Mouse (Mus musculus) retina, adult 2 months (tissue): ENCODE measurements at regions not wholly inside any gene's neighbourhood (a gene's known extent, or its start where the extent isn't known, plus 50 kb on each side); places are given as distances from the start of the nearest gene placed in this dataset.
A peak's percentile ranks its signal among the peaks of the same experiment; 100 is the strongest.

Experiments used
- DNase-seq: peaks from one replicate; pipeline ENCODE4 v3.0.0-alpha.2; 2012; ENCODE audit warnings: low read depth, low spot score

DNA sequence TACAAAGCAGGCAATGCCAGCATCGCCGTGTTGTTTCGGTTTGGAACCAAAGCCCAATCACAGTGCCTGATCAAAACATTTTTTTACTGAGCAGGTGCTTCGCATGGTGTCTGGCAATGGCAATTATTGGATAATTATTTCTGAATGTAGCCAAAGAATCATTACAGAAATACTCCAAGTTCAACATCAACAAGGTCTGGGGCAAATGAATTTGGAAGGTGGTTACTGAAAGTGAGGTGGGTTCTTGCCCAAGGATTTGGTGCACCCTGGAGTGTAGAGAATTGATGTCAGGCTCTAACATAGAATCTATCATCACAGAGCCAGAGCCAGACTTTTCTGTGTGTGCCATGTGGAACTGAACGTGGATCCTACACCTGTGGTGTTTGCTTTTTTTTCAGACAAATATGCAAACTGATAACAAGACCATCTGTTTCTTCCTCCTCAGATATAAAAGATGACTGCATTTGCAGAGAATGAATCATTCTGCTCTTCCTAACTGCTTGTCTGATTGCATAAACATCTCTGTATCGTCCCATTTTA lies 2240.9 kb upstream of the Gm7489 start:
- DNase-seq: no peak

DNA sequence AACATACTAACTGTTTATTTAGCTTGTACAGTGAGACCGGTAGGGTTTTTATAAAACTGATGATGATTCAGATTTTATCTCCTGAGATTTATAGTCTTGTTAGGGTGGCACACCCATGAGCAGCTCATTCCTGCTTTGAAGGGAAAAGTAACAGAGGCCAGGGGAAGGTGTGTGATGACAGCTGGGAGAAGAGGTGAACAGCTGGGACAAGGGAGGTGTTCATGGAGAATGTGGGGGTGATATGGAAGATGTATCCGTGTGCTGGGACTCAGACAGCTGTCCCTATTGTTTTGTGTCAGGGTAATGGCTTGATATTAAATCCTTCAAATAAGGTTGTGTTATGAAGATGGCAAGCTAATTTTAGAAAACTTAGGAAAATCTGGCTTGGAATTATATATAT lies 2238.4 kb upstream of the Gm7489 start:
- no peak for DNase-seq

DNA sequence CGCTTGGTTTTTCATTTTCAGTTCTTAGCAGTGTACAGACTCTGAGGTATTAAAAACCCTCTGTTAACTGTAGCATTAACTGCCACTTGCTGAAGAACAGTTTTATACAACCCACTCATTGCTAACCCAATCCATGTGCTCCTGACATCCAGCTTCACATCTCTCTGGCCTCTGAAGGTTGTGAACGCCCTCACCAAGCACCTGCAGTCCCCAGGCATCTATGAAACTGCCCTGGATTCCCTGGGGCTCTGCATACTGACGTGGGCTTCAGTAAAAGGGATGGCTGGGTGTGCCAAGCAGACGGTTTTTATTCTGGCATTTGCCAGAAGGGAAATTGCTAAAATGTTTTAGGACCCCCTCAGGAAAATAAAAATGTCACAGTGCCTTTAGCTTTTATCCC lies 2232.2 kb upstream of the Gm7489 start:
- no peak for DNase-seq

DNA sequence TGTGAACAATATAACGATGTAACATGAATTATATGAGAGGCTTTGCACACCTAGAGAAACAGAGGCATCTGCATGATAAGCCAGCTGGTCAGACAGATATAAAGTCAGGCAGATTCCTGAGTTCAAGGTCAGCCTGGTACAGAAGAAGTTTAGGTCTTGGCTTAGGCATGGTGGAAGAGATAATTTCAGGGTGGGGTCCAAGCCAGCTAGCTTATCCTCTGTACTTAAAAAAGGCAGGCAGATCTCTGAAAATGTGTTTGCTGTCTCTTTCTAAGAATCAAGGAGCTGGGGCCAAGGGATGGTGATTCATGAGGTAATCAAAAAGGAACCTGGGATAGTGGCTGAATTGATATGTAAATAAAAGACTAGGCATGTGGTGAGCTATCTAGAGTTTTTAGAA lies 2227.1 kb upstream of the Gm7489 start:
- no peak for DNase-seq

DNA sequence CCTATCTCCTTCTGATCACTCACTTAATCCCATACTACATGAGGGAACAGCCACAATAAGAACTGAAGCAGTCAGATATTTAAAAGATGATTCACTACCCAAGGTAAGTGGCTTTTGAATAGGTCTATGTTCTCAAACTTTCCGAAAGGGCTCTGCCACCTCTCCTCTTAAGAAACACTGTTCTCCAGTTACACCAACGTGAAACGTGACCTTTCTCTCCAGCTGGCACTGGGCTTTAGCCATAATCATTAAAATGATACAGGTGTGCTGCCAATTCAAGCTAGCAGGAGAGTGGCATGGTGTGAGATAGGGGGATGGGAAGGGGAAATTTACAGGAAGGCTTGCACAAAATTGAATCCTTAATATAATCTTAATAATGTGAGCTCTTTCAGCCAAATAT lies 2216.4 kb upstream of the Gm7489 start:
- DNase-seq: no peak

DNA sequence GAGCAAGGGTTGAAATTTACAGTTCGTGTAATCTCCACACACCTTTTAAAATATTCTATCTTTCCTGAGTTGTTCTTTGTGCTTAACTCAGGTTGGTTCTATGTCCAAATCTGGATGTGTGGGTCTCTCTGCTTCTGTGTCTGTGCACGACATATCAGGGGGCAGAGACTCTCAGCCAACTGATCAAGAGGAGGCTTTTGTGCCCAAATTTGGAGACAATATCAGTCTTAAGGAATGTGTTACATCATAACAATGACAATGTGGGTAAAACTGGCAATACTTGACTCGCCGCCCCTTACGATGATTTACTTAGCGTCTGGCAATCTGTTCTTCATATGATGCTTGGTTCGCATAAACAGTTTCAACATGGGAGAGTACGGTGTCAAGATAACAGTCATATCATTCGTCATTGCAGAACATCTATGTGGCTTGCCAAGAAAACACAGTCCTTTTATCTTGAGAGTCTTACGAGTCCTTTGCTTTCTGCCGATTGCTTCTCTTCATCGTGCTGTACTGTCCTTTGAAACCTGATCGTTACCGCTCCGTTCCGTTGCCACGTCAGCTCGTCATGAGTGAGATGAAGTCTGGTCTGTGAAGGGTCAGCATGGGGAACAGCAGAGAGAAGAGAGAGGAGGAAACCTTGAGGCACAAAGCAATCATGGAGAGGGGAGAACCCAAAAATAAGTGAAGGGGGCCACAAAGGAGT lies 2212.9 kb upstream of the Gm7489 start:
- DNase-seq: no peak

DNA sequence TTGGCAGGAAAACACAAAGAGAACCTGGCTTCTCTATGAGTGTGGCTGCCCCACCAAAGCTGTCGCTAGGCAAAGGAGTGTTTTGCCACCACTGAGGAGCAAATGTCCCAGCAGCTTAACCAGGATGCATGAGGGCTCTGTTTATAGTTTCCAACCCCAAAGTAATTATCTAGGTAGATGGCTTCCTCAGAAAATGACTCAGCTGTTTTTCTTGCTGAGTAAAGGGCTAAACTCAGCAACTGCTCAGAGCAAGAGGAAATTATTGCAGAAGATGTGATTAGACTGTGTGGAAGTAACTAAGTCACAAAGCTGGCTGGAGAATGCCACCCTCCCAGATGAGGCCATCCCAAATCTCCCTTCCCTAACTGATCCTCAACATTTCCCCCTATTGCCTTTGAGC lies 2211.2 kb upstream of the Gm7489 start:
- no peak for DNase-seq

DNA sequence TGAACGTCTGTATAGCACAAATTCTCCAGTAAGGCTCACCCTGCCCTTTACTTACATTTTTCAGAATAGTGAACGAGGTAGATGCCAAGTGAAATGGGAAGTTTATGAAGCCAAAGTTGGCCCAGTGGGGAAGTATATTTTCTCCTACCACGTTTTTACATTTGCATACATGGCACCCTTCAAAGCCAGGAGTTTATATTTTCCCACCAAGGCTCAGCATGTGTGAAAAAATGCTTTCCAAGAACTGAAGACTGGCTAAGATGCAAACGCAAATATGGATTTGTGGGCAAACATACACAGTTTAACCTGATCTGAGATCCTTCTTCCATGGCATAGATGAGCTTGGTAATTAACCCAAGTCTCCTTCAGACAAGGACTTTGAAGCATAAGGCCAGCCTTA lies 2209.4 kb upstream of the Gm7489 start:
- no peak for DNase-seq

DNA sequence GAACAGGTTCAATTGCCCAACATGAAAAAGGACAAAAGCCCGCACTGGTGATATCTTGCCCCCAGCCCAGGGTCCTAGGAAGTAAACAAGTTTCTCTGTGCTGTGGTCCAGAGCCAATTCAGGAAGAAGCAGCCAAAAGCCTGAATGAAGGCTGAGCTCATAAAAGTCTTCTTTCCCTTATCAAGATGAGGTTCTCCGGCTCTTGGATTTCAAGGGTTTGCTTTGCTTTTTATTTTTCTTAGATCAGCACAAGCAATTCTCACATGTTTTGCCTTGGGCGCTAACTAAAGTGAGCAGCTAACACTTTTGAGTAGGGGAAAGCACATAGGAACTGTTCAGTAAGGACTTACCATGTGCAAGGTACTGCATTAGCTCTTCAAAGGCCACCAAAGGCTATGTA lies 2208.0 kb upstream of the Gm7489 start:
- DNase-seq: no peak

DNA sequence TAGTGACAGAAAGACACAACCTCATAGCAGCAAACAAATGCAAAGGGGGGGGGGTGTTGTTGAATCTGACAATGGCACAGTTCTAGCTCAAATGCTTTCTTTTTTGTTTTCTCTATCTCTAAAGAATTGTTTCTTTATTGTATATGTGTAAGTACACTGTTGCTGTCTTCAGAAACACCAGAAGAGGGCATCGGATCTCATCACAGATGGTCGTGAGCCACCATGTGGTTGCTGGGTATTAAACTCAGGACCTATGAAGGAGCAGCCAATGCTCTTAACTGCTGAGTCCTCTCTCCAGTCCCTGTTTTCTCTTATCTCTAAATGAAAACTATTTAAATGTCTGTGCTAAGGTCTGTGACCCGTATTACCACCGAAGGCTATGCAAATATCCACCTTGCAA lies 2207.4 kb upstream of the Gm7489 start:
- no peak for DNase-seq

DNA sequence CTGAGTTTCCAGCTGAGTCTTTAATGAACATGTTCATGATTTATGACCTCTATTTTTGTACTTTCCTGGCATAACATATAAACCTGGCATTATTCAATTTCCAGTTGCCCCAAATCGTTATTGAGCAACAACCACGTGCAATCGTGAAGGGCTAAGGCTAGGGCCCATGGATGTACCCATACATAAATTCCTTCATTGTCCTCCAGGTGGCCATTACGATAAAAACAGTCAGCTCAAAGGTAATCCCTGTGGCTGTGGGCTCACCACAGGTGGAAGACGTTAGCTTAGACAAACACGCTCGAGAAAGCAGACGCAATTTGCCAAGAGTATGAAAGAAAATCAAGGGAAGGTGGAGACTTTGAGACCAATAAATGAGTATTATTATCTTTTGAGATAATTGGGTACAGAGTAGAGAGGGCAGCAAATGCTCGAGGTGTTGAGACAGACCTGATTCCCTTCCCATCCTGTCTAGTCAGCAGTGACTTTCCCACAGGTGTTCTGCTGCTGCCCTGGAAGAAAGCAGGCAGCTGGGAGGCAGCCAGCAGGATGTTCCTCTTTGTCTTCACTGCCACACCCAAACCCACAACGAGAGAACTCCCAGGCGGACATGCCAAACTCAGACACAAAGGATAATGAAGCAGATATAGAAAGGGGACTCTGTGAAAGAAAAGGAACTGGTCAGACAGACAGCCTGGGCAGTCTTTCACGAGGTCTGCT lies 2205.4 kb upstream of the Gm7489 start:
- DNase-seq: no peak

DNA sequence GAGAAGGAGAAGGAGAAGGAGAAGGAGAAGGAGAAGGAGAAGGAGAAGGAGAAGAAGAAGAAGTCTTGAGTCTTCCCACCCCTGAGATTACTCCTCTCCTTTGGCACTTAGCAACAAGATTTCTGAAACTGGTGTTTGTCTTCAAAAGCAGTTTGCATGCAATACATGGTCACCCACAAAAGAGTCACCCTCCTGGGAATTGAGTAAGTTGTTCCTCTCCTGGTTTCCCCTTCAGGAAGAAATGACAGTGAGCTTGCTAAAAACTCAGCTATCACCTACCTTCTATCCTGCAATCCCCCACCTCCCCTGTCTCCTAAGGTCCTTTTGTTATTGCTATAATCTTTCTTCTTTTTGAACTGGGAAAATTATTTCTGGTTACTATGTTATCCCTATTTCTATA lies 2204.2 kb upstream of the Gm7489 start:
- no peak for DNase-seq

DNA sequence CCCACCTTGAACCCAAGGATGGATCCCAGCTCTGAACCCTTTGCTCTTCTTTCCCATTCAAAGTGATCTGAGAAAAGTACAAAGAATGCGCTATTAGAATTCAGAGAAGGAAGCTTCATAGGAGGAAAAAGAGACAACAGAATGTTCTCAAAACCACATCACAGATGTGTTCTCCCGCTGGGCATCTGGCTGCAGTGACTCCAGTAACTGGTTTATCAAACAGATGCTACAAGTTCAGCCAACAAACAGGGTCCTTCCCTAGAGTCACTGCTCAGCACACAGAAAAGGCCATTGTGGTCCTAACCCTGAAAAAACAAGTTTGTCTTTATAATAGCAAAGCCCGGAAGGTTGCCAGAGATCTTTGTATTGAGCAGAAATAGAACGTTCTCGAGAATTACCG lies 2203.5 kb upstream of the Gm7489 start:
- no peak for DNase-seq

DNA sequence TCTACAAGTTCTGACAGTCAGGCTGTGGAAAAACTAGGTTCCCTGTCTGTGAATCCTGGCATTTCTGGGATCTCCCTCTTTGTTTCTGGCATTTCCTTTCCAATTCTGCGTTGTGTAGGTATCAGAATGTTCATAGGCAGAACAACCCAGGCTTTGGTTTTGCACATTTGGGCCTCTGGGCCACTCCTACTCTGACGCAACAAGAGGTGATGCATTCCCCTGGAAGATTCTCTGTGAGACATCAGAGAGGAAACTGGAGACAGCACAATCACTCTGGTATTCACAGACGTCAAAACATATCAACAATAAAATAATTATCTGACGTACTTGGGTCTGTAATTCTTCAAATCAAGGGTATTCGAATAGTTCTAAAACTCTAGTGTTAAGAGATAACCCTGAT lies 2202.4 kb upstream of the Gm7489 start:
- DNase-seq: no peak

DNA sequence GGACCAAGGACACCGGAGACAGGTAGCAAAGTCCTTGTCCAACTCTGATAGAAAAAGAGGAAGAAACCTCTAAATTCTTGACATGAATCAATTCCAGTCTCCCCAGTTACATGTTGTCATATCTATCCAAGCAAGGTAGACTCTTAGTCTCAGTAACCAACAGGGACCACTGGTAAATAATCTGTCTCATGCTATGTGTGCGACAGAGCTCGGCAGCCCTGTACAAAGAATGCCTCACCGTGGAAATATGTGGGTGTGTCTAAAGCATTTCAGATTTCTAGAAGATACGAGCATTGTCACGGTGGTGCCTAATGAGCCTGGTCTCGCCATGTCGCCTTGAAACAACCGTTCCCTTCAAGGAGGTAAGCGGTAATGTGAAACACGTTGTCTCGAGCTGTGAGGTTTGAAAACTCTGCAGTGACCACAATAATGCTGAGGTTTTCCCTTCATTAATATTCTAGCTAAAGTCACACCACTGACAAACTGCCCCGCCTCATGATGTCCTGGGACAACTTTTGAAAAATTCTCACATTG lies 2197.6 kb upstream of the Gm7489 start:
- no peak for DNase-seq

DNA sequence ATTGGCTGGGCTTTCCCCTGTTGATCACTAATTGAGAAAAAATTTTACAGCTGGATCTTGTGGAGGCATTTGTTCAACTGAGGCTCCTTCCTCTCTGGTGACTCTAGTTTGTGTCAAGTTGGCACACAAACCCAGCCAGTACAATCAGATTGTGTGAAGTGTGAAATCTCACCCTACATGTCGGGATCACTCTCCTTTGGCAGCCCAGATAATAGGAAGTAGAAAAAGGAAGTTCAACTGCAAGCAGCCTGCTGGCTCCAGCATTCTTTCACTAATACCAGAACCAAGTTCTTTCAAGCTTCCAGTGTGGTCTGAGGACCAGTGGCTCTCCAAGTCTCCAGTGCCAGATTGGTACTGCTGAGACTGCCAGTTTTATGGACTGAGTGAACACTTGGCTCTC lies 2195.2 kb upstream of the Gm7489 start:
- no peak for DNase-seq

DNA sequence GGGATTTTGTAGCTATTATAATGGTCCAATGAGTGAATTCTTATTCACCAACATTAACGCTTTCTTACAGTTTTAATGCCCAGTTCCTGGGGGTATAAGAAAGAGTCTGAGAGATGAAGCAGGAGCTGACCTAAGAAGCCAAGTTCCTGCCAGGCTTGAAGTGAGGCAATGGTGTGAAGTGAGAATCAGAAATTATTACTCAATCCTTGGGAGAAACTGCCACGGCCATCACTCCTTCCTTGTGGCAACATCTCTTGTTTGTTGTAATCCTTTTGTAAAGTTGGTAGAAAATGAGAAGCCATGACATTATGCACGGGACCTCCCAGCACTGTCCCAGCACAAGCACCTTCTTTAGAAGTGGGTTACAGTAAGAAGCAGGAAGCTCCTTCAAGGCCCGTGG lies 2192.0 kb upstream of the Gm7489 start:
- DNase-seq: no peak

DNA sequence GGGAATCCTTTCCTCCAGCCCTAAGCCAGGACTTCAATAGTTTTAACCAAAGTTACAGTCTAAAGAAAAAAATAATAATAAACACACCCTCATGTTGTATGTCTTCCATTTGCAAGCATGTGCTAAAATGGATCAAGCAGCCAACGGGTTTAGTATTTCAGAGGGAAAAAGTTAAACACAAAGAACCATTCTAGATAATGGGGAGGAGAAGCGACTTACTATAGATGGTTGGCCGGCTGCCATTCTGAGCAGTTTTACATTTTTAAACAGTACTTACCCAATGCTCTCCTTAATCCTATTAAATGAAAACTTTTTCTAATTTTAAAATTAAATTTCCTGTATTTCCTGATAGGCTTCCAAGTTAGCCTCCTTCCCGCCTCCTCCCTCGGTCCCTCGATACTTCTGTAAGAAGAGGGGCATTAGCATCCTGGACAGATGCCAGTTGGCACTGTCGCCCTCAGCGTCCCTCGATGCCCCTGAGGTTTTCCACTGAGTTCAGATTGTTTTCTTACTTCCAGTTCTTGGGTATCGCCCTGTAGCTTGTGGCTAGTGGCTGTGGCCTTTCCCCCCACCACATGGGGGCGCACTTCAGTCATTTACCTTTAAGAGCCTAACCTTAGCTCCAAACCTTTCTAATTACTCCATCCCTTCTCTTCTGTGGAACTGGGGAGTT lies 2188.2 kb upstream of the Gm7489 start:
- DNase-seq: no peak

DNA sequence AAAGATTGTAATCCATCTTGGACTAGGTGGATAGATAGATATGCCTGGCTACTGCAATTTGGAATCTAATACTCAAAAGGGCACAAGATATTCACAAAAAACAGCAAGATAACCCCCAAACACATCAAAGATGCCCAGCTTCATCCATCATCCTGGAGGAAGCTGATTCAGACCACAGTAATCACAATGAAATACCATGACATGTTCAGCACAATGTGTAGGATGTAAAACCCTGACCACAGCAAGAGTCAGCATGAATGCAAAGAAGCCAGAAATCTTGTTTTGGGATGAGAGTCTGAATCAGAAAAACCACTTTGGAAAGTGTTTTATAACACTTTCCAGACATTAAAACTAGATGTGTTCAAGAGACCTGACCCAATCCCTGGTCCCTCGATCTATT lies 2180.5 kb upstream of the Gm7489 start:
- DNase-seq: no peak

DNA sequence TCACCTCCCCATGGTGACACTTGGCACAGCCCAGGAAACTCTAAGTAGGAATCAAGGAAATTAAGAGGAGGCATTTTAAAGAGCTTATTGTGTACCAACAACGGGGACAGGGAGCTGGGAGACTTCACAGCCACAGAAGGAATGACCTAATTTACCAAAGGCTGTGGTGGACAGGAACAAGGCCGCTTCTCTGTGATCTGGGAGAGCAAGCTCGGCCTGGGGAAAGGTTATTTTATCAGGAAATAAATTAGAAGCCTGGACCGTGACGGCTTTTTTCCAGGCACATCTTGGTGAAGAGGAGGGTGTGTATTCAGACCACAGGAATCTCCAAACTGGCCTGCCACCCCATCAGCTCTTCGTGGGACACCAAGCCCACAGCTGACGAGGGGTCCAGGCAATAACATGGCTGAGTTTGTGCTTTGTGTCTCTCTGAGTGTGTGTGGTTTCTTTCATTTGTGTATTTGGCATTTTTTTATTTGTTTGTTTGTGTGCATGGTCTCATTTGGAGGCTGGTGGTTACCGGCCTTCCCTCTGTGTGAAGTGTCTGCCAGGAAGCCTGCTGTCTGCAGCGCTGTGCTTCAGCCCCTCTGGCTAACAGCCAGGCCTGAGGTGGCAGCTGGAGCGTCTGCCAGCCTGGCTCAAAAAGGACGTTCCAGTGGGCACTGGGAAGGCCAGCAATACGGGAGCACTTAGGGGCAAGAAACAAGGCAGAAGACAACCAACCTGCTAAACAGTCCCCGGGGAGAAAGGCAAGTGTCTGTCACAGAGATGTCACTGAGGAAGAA lies 2174.6 kb upstream of the Gm7489 start:
- DNase-seq: peak; percentile 16

DNA sequence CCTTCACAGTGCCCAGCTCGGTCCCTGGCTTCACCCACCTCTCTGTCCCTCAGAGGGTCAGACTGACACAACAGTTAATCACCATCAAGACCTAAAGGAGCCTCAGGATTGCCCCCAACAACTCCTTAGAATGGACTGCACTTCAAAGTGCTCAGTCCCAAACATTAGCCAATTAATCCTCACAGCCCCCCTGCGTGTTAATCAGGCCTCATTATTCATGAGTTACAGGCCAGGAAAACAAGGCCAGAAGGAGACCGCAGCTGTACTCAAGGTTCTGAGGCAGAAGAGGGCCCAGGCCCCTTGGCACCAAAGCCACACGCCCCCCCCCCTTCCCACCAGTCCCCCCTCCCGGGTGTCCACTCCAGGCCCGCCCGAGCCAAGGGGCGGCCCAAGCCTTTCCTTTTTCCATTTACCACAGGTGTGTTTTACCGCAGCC lies 2163.8 kb upstream of the Gm7489 start:
- DNase-seq: no peak

DNA sequence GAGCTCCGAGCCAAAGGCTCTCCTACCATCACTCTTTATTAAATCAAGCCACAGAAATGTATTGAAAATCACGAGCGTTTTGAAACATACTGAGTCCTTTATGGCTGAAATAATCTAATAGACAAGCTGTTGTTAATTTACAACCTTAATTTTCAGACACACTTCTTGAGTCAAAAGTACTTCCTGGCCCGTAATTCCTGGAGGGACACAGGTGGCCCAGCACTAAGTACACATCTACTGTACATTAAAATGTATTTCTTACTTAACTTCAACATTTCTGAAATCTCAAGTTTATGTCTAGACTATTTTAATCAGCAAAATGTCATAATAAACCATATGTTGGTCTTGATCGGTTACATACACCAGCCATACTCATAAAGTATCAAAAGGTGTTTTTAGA lies 2163.3 kb upstream of the Gm7489 start:
- no peak for DNase-seq
